Mouse (Mus musculus) lung, adult 2 months (tissue): ENCODE measurements around the gene Clpsl2.
A peak's percentile ranks its signal among the peaks of the same experiment; 100 is the strongest.

Experiments used
- CTCF ChIP-seq: fragments of 200-500 bp; IDR thresholded peaks from 2 replicates; pipeline ENCODE4 v1.5.1; 2011; ENCODE audit warnings: mild to moderate bottlenecking, low read length, control low read depth; ENCODE audit not compliant: insufficient read depth
- POLR2A ChIP-seq: fragments of 200-500 bp; IDR thresholded peaks from 2 replicates; pipeline ENCODE4 v1.6.1; 2011; ENCODE audit warnings: low read depth, mild to moderate bottlenecking, control low read depth, low read length, borderline replicate concordance; ENCODE audit errors: extremely low read depth

- TF ChIP-seq POLR2A: peak; percentile 35; the same call in 1 of the 2 replicates
- TF ChIP-seq CTCF: no peak
Measured at GRCm38 (mm10) chr17:28517441-28517955, 31.7 kb upstream of the Clpsl2 start, which contains the start of gene Fkbp5.
